Mouse (Mus musculus) MN1 (cell line): ENCODE results near the gene Pih1d3.
A peak's percentile ranks its signal among the peaks of the same experiment; 100 is the strongest.

Experiments used
- DNase-seq: peaks from one replicate; pipeline ENCODE4 v3.0.0-alpha.2; 2016; ENCODE audit warnings: low spot score

The Pih1d3 gene

GRCm38 (mm10) chr1:31222564-31222963, at the start of gene Pih1d3, which contains the start of gene 4931428L18Rik:
Gene Pih1d3, plus strand, starts transcription at chr1:31222838.
Gene 4931428L18Rik, minus strand, starts transcription at chr1:31222684.
- DNase-seq: no peak

GRCm38 (mm10) chr1:31175401-31175800, 47.2 kb upstream of the Pih1d3 start:
- DNase-seq: no peak

GRCm38 (mm10) chr1:31176101-31176500, 46.5 kb upstream of the Pih1d3 start, which contains the start of gene Lgsn:
Gene Lgsn, plus strand, starts transcription at chr1:31176401.
- no peak for DNase-seq

GRCm38 (mm10) chr1:31178264-31178663, 44.4 kb upstream of the Pih1d3 start:
- no peak for DNase-seq

- no peak for DNase-seq
Observed at GRCm38 (mm10) chr1:31190237-31190866, 32.3 kb upstream of the Pih1d3 start.

GRCm38 (mm10) chr1:31195633-31196032, 27.0 kb upstream of the Pih1d3 start:
- no peak for DNase-seq

- DNase-seq: no peak
Observed at GRCm38 (mm10) chr1:31196959-31197358, 25.7 kb upstream of the Pih1d3 start.

GRCm38 (mm10) chr1:31203771-31204170, 18.9 kb upstream of the Pih1d3 start:
- DNase-seq: no peak

GRCm38 (mm10) chr1:31205346-31205745, 17.3 kb upstream of the Pih1d3 start:
- no peak for DNase-seq

- no peak for DNase-seq
Observed at GRCm38 (mm10) chr1:31205770-31206169, 16.9 kb upstream of the Pih1d3 start.

GRCm38 (mm10) chr1:31210144-31210543, 12.5 kb upstream of the Pih1d3 start:
- DNase-seq: peak; percentile 78

GRCm38 (mm10) chr1:31214831-31215230, 7.8 kb upstream of the Pih1d3 start:
- DNase-seq: no peak

- no peak for DNase-seq
Observed at GRCm38 (mm10) chr1:31220599-31221250, 1.9 kb upstream of the Pih1d3 start.

GRCm38 (mm10) chr1:31233319-31234036, 10.8 kb downstream of the Pih1d3 start:
- no peak for DNase-seq

GRCm38 (mm10) chr1:31260218-31260923, 37.7 kb downstream of the Pih1d3 start:
- no peak for DNase-seq
